Mouse (Mus musculus) brain, embryonic 14.5 days (tissue): ENCODE results near the gene Gm2000. TPM values are rescaled to one million over a fixed set of nuclear protein-coding genes. Genes with fewer than 3 reads are reported as not detected.

Experiments
- DNase-seq: peaks from one replicate; pipeline ENCODE4 v3.0.0-alpha.2; 2011; ENCODE audit warnings: low read depth
- CTCF ChIP-seq: fragments of 200-500 bp; IDR thresholded peaks from 2 replicates; pipeline ENCODE4 v1.5.1; 2012; ENCODE audit warnings: inconsistent platforms, mild to moderate bottlenecking, moderate library complexity, borderline replicate concordance; ENCODE audit not compliant: insufficient read depth, insufficient read length; ENCODE audit errors: extremely low read depth
- POLR2A ChIP-seq: fragments of 200-500 bp; IDR thresholded peaks from 2 replicates; pipeline ENCODE4 v1.6.1; 2012; ENCODE audit warnings: mild to moderate bottlenecking, inconsistent platforms, borderline replicate concordance; ENCODE audit not compliant: poor library complexity, insufficient read depth, insufficient read length, severe bottlenecking; ENCODE audit errors: extremely low read depth
- polyA plus RNA-seq: library from polyadenylated mRNA; depleted of rRNA; stranded (reverse); fragments of >200 nt; gene quantifications from 2 replicates; pipeline ENCODE4 v1.2.3, GENCODE M21; 2012; rRNA removed

The Gm2000 gene
- polyA plus RNA-seq, 1 experiment = 64.0 TPM

- DNase-seq = no peak
- TF ChIP-seq CTCF (no peak), POLR2A (no peak)
Measured at GRCm38 (mm10) chr1:156402491-156402890, 36.7 kb downstream of the Gm2000 start.

GRCm38 (mm10) chr1:156403251-156403650 lies 37.4 kb downstream of the Gm2000 start:
- no peak for DNase-seq
- TF ChIP-seq POLR2A (no peak), CTCF (no peak)

DNA sequence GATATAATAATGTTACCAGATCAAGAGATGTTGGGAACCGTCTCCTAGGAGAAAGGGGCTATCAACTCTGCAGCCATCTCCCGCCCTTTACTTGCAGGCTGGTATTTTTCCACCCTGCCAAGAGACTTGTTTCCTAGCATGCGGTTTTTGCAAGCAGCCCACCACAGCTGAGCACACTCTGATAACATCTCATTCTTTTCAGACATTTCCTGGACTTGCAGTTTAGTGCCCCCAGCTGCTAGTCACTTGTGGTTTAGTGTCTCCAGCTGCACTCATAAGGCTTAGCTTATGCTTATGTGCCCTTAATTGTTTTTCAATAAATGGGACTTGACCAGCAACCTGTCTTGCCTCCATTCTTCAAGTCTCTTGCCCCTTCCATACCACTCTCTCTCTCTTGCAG lies 42.2 kb downstream of the Gm2000 start:
- TF ChIP-seq POLR2A = no peak
- DNase-seq = no peak

GRCm38 (mm10) chr1:156408521-156408920 lies 42.7 kb downstream of the Gm2000 start:
- TF ChIP-seq POLR2A (no peak), CTCF (no peak)
- DNase-seq = no peak

Other genes starting within 250 kb of the Gm2000 start
- gene Fam163a, start 161.0 kb upstream of the Gm2000 start, polyA plus RNA-seq = 1.7 and 4.0 TPM in 2 replicates
- 0.91 and 1.1 TPM in 2 replicates for gene Tdrd5, start 62.4 kb upstream of the Gm2000 start, polyA plus RNA-seq
- gene Nphs2, start 55.3 kb upstream of the Gm2000 start, polyA plus RNA-seq = 0.05 TPM in 2 replicates
- gene Axdnd1, start 55.1 kb downstream of the Gm2000 start, polyA plus RNA-seq = 0.15 and 0.19 TPM in 2 replicates
- 13.0 and 13.4 TPM in 2 replicates for gene Soat1, start 108.3 kb downstream of the Gm2000 start, polyA plus RNA-seq
- 11.0 and 13.7 TPM in 2 replicates for gene Gm10031, start 158.0 kb downstream of the Gm2000 start, polyA plus RNA-seq
- 12.7 and 22.1 TPM in 2 replicates for gene Abl2, start 192.7 kb downstream of the Gm2000 start, polyA plus RNA-seq